Mouse (Mus musculus) lung, embryonic 15.5 days (tissue): ENCODE measurements around the gene Zdhhc15. TPM values are rescaled to one million over a fixed set of nuclear protein-coding genes. Genes with fewer than 3 reads are reported as not detected.
"Not testable (repeated sequence)": the region's sequence is repeated elsewhere in the genome, so short reads cannot be mapped to it uniquely, and the experiment has no call there.

ENCODE experiments used
- ATAC-seq: fragments of 200-750 bp; cut with Nextera tagmentation; 2 replicates; pipeline ENCODE4 v1.8.0; 2017; ENCODE audit warnings: moderate number of reproducible peaks, borderline replicate concordance; ENCODE audit not compliant: low FRiP score, low TSS enrichment; ENCODE audit errors: extremely low read depth
- H3K27ac ChIP-seq: fragments of 300-500 bp; sonication (generic); 2 replicates; pipeline ENCODE4 v1.5.1; 2015; ENCODE audit warnings: moderate library complexity, mild to moderate bottlenecking, inconsistent platforms
- H3K27me3 ChIP-seq: fragments of 300-500 bp; sonication (generic); 2 replicates; pipeline ENCODE4 v1.6.1; 2015; ENCODE audit warnings: inconsistent platforms
- H3K36me3 ChIP-seq: fragments of 300-500 bp; sonication (generic); 2 replicates; pipeline ENCODE4 v1.6.1; 2015; ENCODE audit warnings: inconsistent platforms
- H3K4me1 ChIP-seq: fragments of 300-500 bp; sonication (generic); 2 replicates; pipeline ENCODE4 v1.6.1; 2015; ENCODE audit warnings: inconsistent platforms
- H3K4me2 ChIP-seq: fragments of 300-500 bp; sonication (generic); 2 replicates; pipeline ENCODE4 v1.6.1; 2015; ENCODE audit warnings: inconsistent platforms, mild to moderate bottlenecking, moderate library complexity
- H3K4me3 ChIP-seq: fragments of 300-500 bp; sonication (generic); 2 replicates; pipeline ENCODE4 v1.5.1; 2015; ENCODE audit warnings: mild to moderate bottlenecking, inconsistent platforms
- H3K9ac ChIP-seq: fragments of 300-500 bp; sonication (generic); 2 replicates; pipeline ENCODE4 v1.6.1; 2015; ENCODE audit warnings: inconsistent platforms
- H3K9me3 ChIP-seq: fragments of 300-500 bp; sonication (generic); 2 replicates; pipeline ENCODE4 v1.6.1; 2016; ENCODE audit warnings: inconsistent platforms
- WGBS: fragments of 180-500 bp; shearing (Covaris S2); methylation state at CpG from one replicate; pipeline ENCODE4 v1.1.7; 2015; 5-methylcytosine and 5-hydroxymethylcytosine counted together
- polyA plus RNA-seq: library from polyadenylated mRNA; unstranded; fragments of >200 nt; fragmentation: Nextera tagmentation; extraction: Ambion mirVana; gene quantifications from 2 replicates; pipeline ENCODE4 v1.2.1, GENCODE M21; 2015

Zdhhc15 gene
- 9.6 and 9.8 TPM in 2 replicates for polyA plus RNA-seq

- Histone ChIP-seq H3K9ac (peak within 1 kb of the TSS; percentile 47), H3K27ac (peak within 1 kb of the TSS; percentile 55), H3K4me3 (peak within 1 kb of the TSS; percentile 52), H3K36me3 (no peaks in the 10 kb centered on the region), H3K4me1 (no peaks in the 10 kb centered on the region), H3K9me3 (no peaks in the 10 kb centered on the region), H3K27me3 (no peaks in the 10 kb centered on the region; the same call in 1 of the 2 replicates), H3K4me2 (peak within 1 kb of the TSS; percentile 56)
- WGBS, result 12% methylated on average over 22 of the region's 31 CpGs
- ATAC-seq, result peak; percentile 94
These were observed at the start of gene Zdhhc15 for GRCm38 (mm10) chrX:104670757-104671549. Zdhhc15 (minus strand) TSS chrX:104671064.

GRCm38 (mm10) chrX:104707935-104708334, 37.1 kb upstream of the Zdhhc15 start:
- H3K27me3 ChIP-seq, result no peaks in the 10 kb centered on the region; the same call in 1 of the 2 replicates
- H3K36me3 ChIP-seq, result no peaks in the 10 kb centered on the region
- H3K4me3 ChIP-seq, result no peak overlapping the region
- H3K4me1 ChIP-seq, result no peaks in the 10 kb centered on the region
- no peak for ATAC-seq
- H3K9ac ChIP-seq, result no peak overlapping the region
- H3K27ac ChIP-seq, result no peak overlapping the region
- H3K9me3 ChIP-seq, result no peaks in the 10 kb centered on the region
- 65% methylated on average over 2 of the region's 2 CpGs for WGBS
- H3K4me2 ChIP-seq, result no peak overlapping the region

- Histone ChIP-seq H3K4me3 (peak overlapping the region; percentile 52), H3K27me3 (no peaks in the 10 kb centered on the region; the same call in 1 of the 2 replicates), H3K4me1 (no peaks in the 10 kb centered on the region), H3K4me2 (peak overlapping the region; percentile 56), H3K9ac (peak overlapping the region; percentile 47), H3K9me3 (no peaks in the 10 kb centered on the region), H3K27ac (peak overlapping the region; percentile 55), H3K36me3 (no peaks in the 10 kb centered on the region)
- ATAC-seq, result peak; percentile 65
- WGBS, result 23% methylated on average over 19 of the region's 19 CpGs
These were observed 761 bp downstream of the Zdhhc15 start for GRCm38 (mm10) chrX:104669850-104670756.

GRCm38 (mm10) chrX:104656976-104657375, 13.9 kb downstream of the Zdhhc15 start:
- no peak for ATAC-seq
- WGBS, result 61% methylated on average over 1 of the region's 1 CpGs
- H3K36me3 ChIP-seq, result no peaks in the 10 kb centered on the region

GRCm38 (mm10) chrX:104612531-104612930, 58.3 kb downstream of the Zdhhc15 start:
- H3K9ac ChIP-seq, result no peak overlapping the region
- WGBS, result 92% methylated on average over 10 of the region's 10 CpGs
- no peak for ATAC-seq
- H3K9me3 ChIP-seq, result no peaks in the 10 kb centered on the region
- H3K4me2 ChIP-seq, result no peak overlapping the region
- no peaks in the 10 kb centered on the region for H3K36me3 ChIP-seq
- H3K4me3 ChIP-seq, result no peak overlapping the region
- H3K4me1 ChIP-seq, result no peaks in the 10 kb centered on the region
- H3K27ac ChIP-seq, result no peak overlapping the region
- no peaks in the 10 kb centered on the region for H3K27me3 ChIP-seq

More at GRCm38 (mm10) chrX:104656976-104657375, 13.9 kb downstream of the Zdhhc15 start:
- no peaks in the 10 kb centered on the region for H3K4me1 ChIP-seq
- H3K27ac ChIP-seq, result no peak overlapping the region
- H3K4me3 ChIP-seq, result no peak overlapping the region
- H3K9me3 ChIP-seq, result no peaks in the 10 kb centered on the region
- H3K27me3 ChIP-seq, result no peaks in the 10 kb centered on the region
- no peak overlapping the region for H3K4me2 ChIP-seq
- H3K9ac ChIP-seq, result no peak overlapping the region

- not testable (repeated sequence) for H3K4me3 ChIP-seq, ATAC-seq, H3K36me3 ChIP-seq, H3K27me3 ChIP-seq, H3K9me3 ChIP-seq, H3K27ac ChIP-seq, H3K4me2 ChIP-seq, H3K4me1 ChIP-seq, H3K9ac ChIP-seq
- WGBS, result 57% methylated on average over 2 of the region's 7 CpGs
These were observed 67.0 kb downstream of the Zdhhc15 start for GRCm38 (mm10) chrX:104603738-104604430.

- H3K4me2 ChIP-seq, H3K9me3 ChIP-seq, H3K27me3 ChIP-seq, H3K9ac ChIP-seq, H3K4me1 ChIP-seq, H3K27ac ChIP-seq, ATAC-seq, H3K4me3 ChIP-seq, H3K36me3 ChIP-seq: not testable (repeated sequence)
- WGBS, result 85% methylated on average over 5 of the region's 13 CpGs
These were observed 68.5 kb downstream of the Zdhhc15 start for GRCm38 (mm10) chrX:104602168-104602859.

- H3K9me3 ChIP-seq, result no peaks in the 10 kb centered on the region
- ATAC-seq, result no peak
- no peak overlapping the region for H3K9ac ChIP-seq
- peaks cover 3% of the 10 kb centered on the region; the same call in 1 of the 2 replicates for H3K27me3 ChIP-seq
- WGBS, result 78% methylated on average over 5 of the region's 5 CpGs
- no peaks in the 10 kb centered on the region for H3K36me3 ChIP-seq
- no peaks in the 10 kb centered on the region for H3K4me1 ChIP-seq
- H3K4me3 ChIP-seq, result no peak overlapping the region
- no peak overlapping the region for H3K4me2 ChIP-seq
- no peak overlapping the region for H3K27ac ChIP-seq
These were observed 96.9 kb downstream of the Zdhhc15 start for GRCm38 (mm10) chrX:104573946-104574345.

- H3K27me3 ChIP-seq, result peaks cover 9% of the 10 kb centered on the region; the same call in 1 of the 2 replicates
- H3K9ac ChIP-seq, result no peak overlapping the region
- ATAC-seq, result no peak
- H3K36me3 ChIP-seq, result no peaks in the 10 kb centered on the region
- no peaks in the 10 kb centered on the region for H3K9me3 ChIP-seq
- H3K4me2 ChIP-seq, result no peak overlapping the region
- WGBS, result 32% methylated on average over 3 of the region's 3 CpGs
- no peak overlapping the region for H3K27ac ChIP-seq
- H3K4me3 ChIP-seq, result no peak overlapping the region
- H3K4me1 ChIP-seq, result no peaks in the 10 kb centered on the region
These were observed 103.4 kb downstream of the Zdhhc15 start for GRCm38 (mm10) chrX:104567497-104567896.

GRCm38 (mm10) chrX:104545283-104545682, 125.6 kb downstream of the Zdhhc15 start:
- Histone ChIP-seq H3K9ac (no peak overlapping the region), H3K4me1 (no peaks in the 10 kb centered on the region), H3K4me2 (no peak overlapping the region), H3K4me3 (no peak overlapping the region), H3K27me3 (no peaks in the 10 kb centered on the region; the same call in 1 of the 2 replicates), H3K27ac (no peak overlapping the region), H3K36me3 (no peaks in the 10 kb centered on the region), H3K9me3 (no peaks in the 10 kb centered on the region)
- ATAC-seq, result no peak
- WGBS, result 92% methylated on average over 1 of the region's 1 CpGs
